Mouse (Mus musculus) spleen, adult 2 months (tissue): ENCODE measurements around the gene Wdr11. TPM values are rescaled to one million over a fixed set of nuclear protein-coding genes. Genes with fewer than 3 reads are reported as not detected.

Source experiments
- DNase-seq, 2 experiments: peaks; one replicate each; pipeline versions ENCODE4 v3.0.0 to v3.0.0-alpha.2; 2012 to 2021; ENCODE audit warnings: low spot score in 2 of 2, low read depth in 1 of 2
- H3K27ac ChIP-seq: fragments of 200-500 bp; 2 replicates; pipeline ENCODE4 v1.5.1; 2012; ENCODE audit warnings: low read length, inconsistent platforms; ENCODE audit not compliant: insufficient read depth
- H3K27me3 ChIP-seq: fragments of 200-500 bp; 2 replicates; pipeline ENCODE4 v1.6.1; 2012; ENCODE audit warnings: mild to moderate bottlenecking, moderate library complexity, low read length, inconsistent platforms; ENCODE audit not compliant: control insufficient read depth, insufficient read depth
- H3K36me3 ChIP-seq: fragments of 200-500 bp; 2 replicates; pipeline ENCODE4 v1.6.1; 2012; ENCODE audit warnings: mild to moderate bottlenecking, low read length, inconsistent platforms; ENCODE audit not compliant: control insufficient read depth, insufficient read depth
- H3K4me1 ChIP-seq: fragments of 200-500 bp; 2 replicates; pipeline ENCODE4 v1.6.1; 2011; ENCODE audit warnings: inconsistent platforms; ENCODE audit not compliant: control insufficient read depth, insufficient read depth, insufficient read length
- H3K4me3 ChIP-seq: fragments of 200-500 bp; 2 replicates; pipeline ENCODE4 v1.5.1; 2011; ENCODE audit warnings: mild to moderate bottlenecking, inconsistent platforms; ENCODE audit not compliant: insufficient read depth, insufficient read length; ENCODE audit errors: extremely low read depth
- CTCF ChIP-seq: fragments of 200-500 bp; IDR thresholded peaks from 2 replicates; pipeline ENCODE4 v1.5.1; 2011; ENCODE audit warnings: mild to moderate bottlenecking, inconsistent platforms; ENCODE audit not compliant: insufficient read depth, insufficient read length, insufficient replicate concordance; ENCODE audit errors: extremely low read depth
- POLR2A ChIP-seq: fragments of 200-500 bp; IDR thresholded peaks from 2 replicates; pipeline ENCODE4 v1.6.1; 2011; ENCODE audit warnings: low read depth, low read length, inconsistent platforms
- WGBS: fragments of 180-500 bp; shearing (Covaris S2); methylation state at CpG from one replicate; pipeline ENCODE4 v1.1.7; 2018; 5-methylcytosine and 5-hydroxymethylcytosine counted together
- polyA plus RNA-seq: library from polyadenylated mRNA; depleted of rRNA; stranded (reverse); fragments of >200 nt; gene quantifications from 2 replicates; pipeline ENCODE4 v1.2.3, GENCODE M21; 2012

The Wdr11 gene
- polyA plus RNA-seq, 1 experiment: 12.6 TPM

GRCm38 (mm10) chr7:129637906-129638475, 46.3 kb downstream of the Wdr11 start:
- 89% methylated on average over 5 of the region's 5 CpGs for WGBS
- Histone ChIP-seq H3K4me3 (no peak overlapping the region), H3K27me3 (no peaks in the 10 kb centered on the region), H3K4me1 (no peaks in the 10 kb centered on the region), H3K27ac (no peak overlapping the region), H3K36me3 (peaks cover 15% of the 10 kb centered on the region)
- TF ChIP-seq POLR2A (no peak), CTCF (no peak)
- DNase-seq: no peak

- H3K4me3 ChIP-seq: no peak overlapping the region
- H3K27ac ChIP-seq: no peak overlapping the region
- TF ChIP-seq POLR2A (no peak), CTCF (no peak)
- 98% methylated on average over 5 of the region's 5 CpGs for WGBS
- no peak for DNase-seq
- H3K4me1 ChIP-seq: no peaks in the 10 kb centered on the region
- H3K36me3 ChIP-seq: peaks cover 11% of the 10 kb centered on the region
- no peaks in the 10 kb centered on the region for H3K27me3 ChIP-seq
Measured at GRCm38 (mm10) chr7:129639006-129639405, 47.3 kb downstream of the Wdr11 start.

DNA sequence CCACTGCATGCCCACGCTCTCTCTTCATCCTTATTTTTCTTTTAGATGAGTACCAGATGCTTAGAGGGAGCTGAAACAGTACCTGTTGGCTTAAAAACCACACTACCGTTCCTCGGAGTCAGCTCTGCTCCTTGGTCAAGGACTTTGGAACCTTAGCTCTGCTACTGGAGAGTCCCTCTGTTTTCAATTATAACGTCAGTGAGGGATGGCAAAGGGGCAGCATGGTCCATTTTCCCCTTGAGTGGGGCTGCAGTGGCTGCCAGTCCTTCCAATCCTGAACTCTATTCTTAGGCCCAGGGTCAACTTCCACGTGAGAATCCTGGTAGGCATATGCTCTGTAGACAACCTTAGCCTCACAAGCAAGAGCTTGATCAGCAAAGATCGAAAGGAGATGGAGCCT, 48.2 kb downstream of the Wdr11 start:
- Histone ChIP-seq H3K27me3 (no peaks in the 10 kb centered on the region), H3K4me1 (no peaks in the 10 kb centered on the region), H3K36me3 (peaks cover 5% of the 10 kb centered on the region), H3K4me3 (no peak overlapping the region), H3K27ac (no peak overlapping the region)
- 84% methylated on average over 6 of the region's 6 CpGs for WGBS
- TF ChIP-seq POLR2A (no peak), CTCF (no peak)
- DNase-seq: no peak

DNA sequence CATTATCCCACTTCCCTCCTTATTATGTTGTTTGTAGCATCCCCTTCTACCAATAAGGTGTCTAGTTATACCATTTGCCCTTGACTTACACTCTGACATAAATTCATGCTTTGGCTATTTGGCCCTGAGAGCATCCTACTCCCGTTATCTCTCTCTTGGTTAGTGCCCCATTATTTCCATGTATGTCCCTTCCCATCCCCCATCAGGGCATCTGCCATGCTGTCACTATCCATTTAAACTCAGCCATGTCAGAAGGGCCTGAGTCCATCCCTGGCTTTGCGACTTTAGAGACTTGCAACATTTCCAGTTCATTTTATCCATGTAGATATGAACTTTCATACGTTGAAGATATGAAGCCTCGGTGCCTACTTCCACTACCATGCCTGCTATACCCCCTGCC, 51.6 kb downstream of the Wdr11 start:
- TF ChIP-seq POLR2A (no peak), CTCF (no peak)
- DNase-seq: no peak
- Histone ChIP-seq H3K4me1 (no peaks in the 10 kb centered on the region), H3K36me3 (no peaks in the 10 kb centered on the region), H3K27me3 (no peaks in the 10 kb centered on the region), H3K4me3 (no peak overlapping the region), H3K27ac (no peak overlapping the region)
- WGBS: 88% methylated on average over 4 of the region's 4 CpGs

DNA sequence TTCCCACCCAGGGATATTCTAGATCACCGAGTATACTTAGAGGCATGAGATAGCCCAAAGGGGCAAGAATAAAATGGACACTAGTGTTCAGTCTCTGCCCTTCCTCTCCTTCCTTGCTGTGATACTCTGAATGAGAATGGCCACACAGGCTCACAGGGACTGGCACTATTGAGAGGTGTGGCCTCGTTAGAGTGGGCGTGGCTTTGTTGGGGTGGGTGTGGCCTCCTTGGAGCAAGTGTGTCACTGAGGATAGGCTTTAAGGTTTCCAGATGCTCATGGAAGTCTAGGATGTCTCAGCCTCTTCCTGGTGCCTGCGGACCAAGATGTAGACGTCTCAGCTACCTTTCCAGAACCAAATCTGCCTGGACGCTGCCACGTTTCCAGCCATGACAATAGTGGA, 56.1 kb downstream of the Wdr11 start:
- DNase-seq: no peak
- TF ChIP-seq POLR2A (no peak), CTCF (no peak)
- H3K27me3 ChIP-seq: no peaks in the 10 kb centered on the region
- no peak overlapping the region for H3K27ac ChIP-seq
- H3K4me1 ChIP-seq: no peaks in the 10 kb centered on the region
- no peaks in the 10 kb centered on the region for H3K36me3 ChIP-seq
- no peak overlapping the region for H3K4me3 ChIP-seq
- WGBS: 82% methylated on average over 7 of the region's 7 CpGs

DNA sequence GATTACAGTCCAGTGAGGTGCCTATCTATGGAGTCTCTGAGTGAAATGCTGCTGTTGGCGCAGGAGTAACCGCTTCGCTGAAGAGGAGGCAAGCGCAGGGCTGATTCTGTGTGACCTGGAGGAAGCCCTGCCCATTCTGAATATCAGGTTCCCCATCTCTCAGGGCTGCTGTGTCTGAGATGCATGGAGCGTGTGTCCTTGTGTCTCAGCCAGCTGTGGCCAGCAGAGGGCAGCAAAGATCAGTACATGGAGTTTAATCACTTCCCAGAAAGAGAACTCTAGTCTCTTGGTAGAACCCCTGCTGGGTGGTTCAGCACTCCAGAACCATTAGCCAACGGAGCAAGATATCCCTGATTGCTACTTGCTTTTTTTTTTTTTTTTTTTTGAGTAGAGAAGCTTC, 57.3 kb downstream of the Wdr11 start:
- DNase-seq: peak; percentile 21 to 71
- WGBS: 2% methylated on average over 6 of the region's 6 CpGs

DNA sequence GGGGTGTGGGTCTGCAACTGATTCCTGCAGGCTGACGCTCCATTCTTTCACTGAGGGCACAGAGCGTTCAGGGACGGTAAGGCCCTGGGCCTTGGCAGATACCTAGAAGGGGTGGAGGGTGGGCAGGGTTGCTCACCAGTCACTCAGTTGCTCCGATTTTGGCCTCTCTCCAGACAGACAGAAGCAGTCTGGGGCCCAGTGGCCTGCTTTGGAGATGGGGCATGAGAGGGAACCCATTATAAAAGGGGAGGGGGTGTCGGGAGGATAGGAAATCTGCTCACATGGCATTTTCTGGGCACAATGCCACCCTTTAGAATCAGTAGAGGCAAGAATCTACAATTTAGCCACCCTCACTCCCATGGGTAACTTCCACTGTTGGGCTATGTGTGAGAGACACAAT, 59.1 kb downstream of the Wdr11 start:
- TF ChIP-seq POLR2A (no peak), CTCF (no peak)
- no peak for DNase-seq
- WGBS: 85% methylated on average over 5 of the region's 5 CpGs
- no peak overlapping the region for H3K4me3 ChIP-seq
- H3K36me3 ChIP-seq: no peaks in the 10 kb centered on the region
- no peaks in the 10 kb centered on the region for H3K27me3 ChIP-seq
- no peak overlapping the region for H3K27ac ChIP-seq
- no peaks in the 10 kb centered on the region for H3K4me1 ChIP-seq

More for the DNA sequence above, 57.3 kb downstream of the Wdr11 start:
- TF ChIP-seq POLR2A: no peak
- peak; percentile 87; the same call in 1 of the 2 replicates for TF ChIP-seq CTCF
- no peaks in the 10 kb centered on the region for H3K4me1 ChIP-seq
- no peak overlapping the region for H3K4me3 ChIP-seq
- no peaks in the 10 kb centered on the region for H3K27me3 ChIP-seq
- no peaks in the 10 kb centered on the region for H3K36me3 ChIP-seq
- H3K27ac ChIP-seq: no peak overlapping the region
